Mouse (Mus musculus) ES-Bruce4 (cell line): Measurements from ENCODE around the gene Fen1.

Experiments used
- CTCF ChIP-seq: IDR thresholded peaks from one replicate; pipeline ENCODE4 v1.8.1; 2011; ENCODE audit warnings: low read depth, low read length
- EP300 ChIP-seq: IDR thresholded peaks from 2 replicates; pipeline ENCODE4 v1.6.1; 2011; ENCODE audit warnings: low read depth, low read length; ENCODE audit not compliant: insufficient read depth

- TF ChIP-seq CTCF = no peak
- TF ChIP-seq EP300 = 0 out of 2 replicates have a peak, but pooled peaks have one; percentile 35
Observed at GRCm38 (mm10) chr19:10242916-10243315, 38.9 kb upstream of the Fen1 start.
